Mouse (Mus musculus) hindbrain, embryonic 14.5 days (tissue): ENCODE measurements around the gene Ly86. TPM values are rescaled to one million over a fixed set of nuclear protein-coding genes. Genes with fewer than 3 reads are reported as not detected.

ENCODE experiments used
- ATAC-seq: fragments of 200-750 bp; cut with Nextera tagmentation; 2 replicates; pipeline ENCODE4 v1.8.0; 2017; ENCODE audit warnings: moderate number of reproducible peaks, mild to moderate bottlenecking, moderate TSS enrichment, moderate library complexity; ENCODE audit not compliant: low FRiP score
- DNase-seq: peaks from one replicate; pipeline ENCODE4 v3.0.0-alpha.2; 2015; ENCODE audit warnings: low spot score
- H3K27ac ChIP-seq: fragments of 300-500 bp; sonication (generic); 2 replicates; pipeline ENCODE4 v1.5.1; 2014; ENCODE audit warnings: mild to moderate bottlenecking, moderate library complexity
- H3K27me3 ChIP-seq: fragments of 300-500 bp; sonication (generic); 2 replicates; pipeline ENCODE4 v1.6.1; 2014; ENCODE audit warnings: mild to moderate bottlenecking, low read length, mixed read lengths; ENCODE audit not compliant: control insufficient read depth, insufficient read depth
- H3K36me3 ChIP-seq: fragments of 300-500 bp; sonication (generic); replicated peaks from 2 replicates; pipeline ENCODE4 v1.6.1; 2014; ENCODE audit not compliant: control insufficient read depth, insufficient read depth
- H3K4me1 ChIP-seq: fragments of 300-500 bp; sonication (generic); replicated peaks from 2 replicates; pipeline ENCODE4 v1.6.1; 2014; ENCODE audit warnings: antibody characterized with exemption, low read length, mixed read lengths; ENCODE audit not compliant: control insufficient read depth, insufficient read depth
- H3K4me2 ChIP-seq: fragments of 300-500 bp; sonication (generic); replicated peaks from 2 replicates; pipeline ENCODE4 v1.6.1; 2014; ENCODE audit warnings: mild to moderate bottlenecking, moderate library complexity
- H3K4me3 ChIP-seq: fragments of 300-500 bp; sonication (generic); replicated peaks from 2 replicates; pipeline ENCODE4 v1.5.1; 2014; ENCODE audit warnings: mild to moderate bottlenecking, low read length
- H3K9ac ChIP-seq: fragments of 300-500 bp; sonication (generic); 2 replicates; pipeline ENCODE4 v1.6.1; 2014
- H3K9me3 ChIP-seq: fragments of 300-500 bp; sonication (generic); 2 replicates; pipeline ENCODE4 v1.6.1; 2016; ENCODE audit warnings: low read length; ENCODE audit not compliant: control insufficient read depth
- WGBS: fragments of 180-500 bp; shearing (Covaris S2); extraction: QIAGEN DNeasy Blood & Tissue Kit; methylation state at CpG from one replicate; pipeline ENCODE4 v1.1.7; 2014; 5-methylcytosine and 5-hydroxymethylcytosine counted together
- polyA plus RNA-seq: library from polyadenylated mRNA; unstranded; fragments of >200 nt; fragmentation: Nextera tagmentation; extraction: Ambion mirVana; gene quantifications from 2 replicates; pipeline ENCODE4 v1.2.1, GENCODE M21; 2014

The Ly86 gene
- polyA plus RNA-seq, 1 experiment from 2014 or later: 9.7 TPM

GRCm38 (mm10) chr13:37457007-37457827 lies 112.2 kb downstream of the Ly86 start:
- ATAC-seq (peak; percentile 72), DNase-seq (peak; percentile 74)
- Histone ChIP-seq H3K4me2 (no peak overlapping the region), H3K27ac (peak overlapping the region; percentile 34), H3K36me3 (no peaks in the 10 kb centered on the region), H3K27me3 (no peaks in the 10 kb centered on the region), H3K9me3 (no peaks in the 10 kb centered on the region), H3K4me3 (no peak overlapping the region), H3K9ac (no peak overlapping the region), H3K4me1 (peaks cover 19% of the 10 kb centered on the region; the same call in 1 of the 2 replicates)
- WGBS: 41% methylated on average over 11 of the region's 11 CpGs

- 75% methylated on average over 5 of the region's 5 CpGs for WGBS
- ATAC-seq: no peak
- Histone ChIP-seq H3K9ac (no peak overlapping the region), H3K36me3 (no peaks in the 10 kb centered on the region), H3K27ac (no peak overlapping the region), H3K4me1 (peaks cover 10% of the 10 kb centered on the region; the same call in 1 of the 2 replicates), H3K4me2 (no peak overlapping the region), H3K9me3 (no peaks in the 10 kb centered on the region), H3K27me3 (no peaks in the 10 kb centered on the region), H3K4me3 (no peak overlapping the region)
- DNase-seq: no peak
These were observed 113.5 kb downstream of the Ly86 start for GRCm38 (mm10) chr13:37458557-37458956.

GRCm38 (mm10) chr13:37459022-37459421 lies 114.0 kb downstream of the Ly86 start:
- DNase-seq (no peak), ATAC-seq (no peak)
- Histone ChIP-seq H3K27ac (no peak overlapping the region), H3K9ac (no peak overlapping the region), H3K27me3 (no peaks in the 10 kb centered on the region), H3K36me3 (no peaks in the 10 kb centered on the region), H3K4me3 (no peak overlapping the region), H3K9me3 (no peaks in the 10 kb centered on the region), H3K4me1 (peaks cover 10% of the 10 kb centered on the region; the same call in 1 of the 2 replicates), H3K4me2 (no peak overlapping the region)
- WGBS: 69% methylated on average over 10 of the region's 10 CpGs

- no peaks in the 10 kb centered on the region for H3K9me3 ChIP-seq
- no peak overlapping the region for H3K27ac ChIP-seq
- H3K9ac ChIP-seq: no peak overlapping the region
- H3K4me2 ChIP-seq: no peak overlapping the region
- 71% methylated on average over 28 of the region's 28 CpGs for WGBS
- no peak for DNase-seq
- peaks cover 10% of the 10 kb centered on the region; the same call in 1 of the 2 replicates for H3K4me1 ChIP-seq
- H3K27me3 ChIP-seq: no peaks in the 10 kb centered on the region
- no peaks in the 10 kb centered on the region for H3K36me3 ChIP-seq
- ATAC-seq: no peak
- no peak overlapping the region for H3K4me3 ChIP-seq
These were observed 115.2 kb downstream of the Ly86 start for GRCm38 (mm10) chr13:37459957-37460930.

- H3K4me1 ChIP-seq: peaks cover 2% of the 10 kb centered on the region; the same call in 1 of the 2 replicates
- H3K27ac ChIP-seq: no peak overlapping the region
- H3K9me3 ChIP-seq: no peaks in the 10 kb centered on the region
- WGBS: 95% methylated on average over 12 of the region's 12 CpGs
- no peak overlapping the region for H3K9ac ChIP-seq
- no peaks in the 10 kb centered on the region for H3K36me3 ChIP-seq
- ATAC-seq (no peak), DNase-seq (no peak)
- H3K27me3 ChIP-seq: no peaks in the 10 kb centered on the region
- no peak overlapping the region for H3K4me2 ChIP-seq
- H3K4me3 ChIP-seq: no peak overlapping the region
These were observed 117.2 kb downstream of the Ly86 start for GRCm38 (mm10) chr13:37462049-37462702.

GRCm38 (mm10) chr13:37465710-37466109 lies 120.7 kb downstream of the Ly86 start:
- H3K27me3 ChIP-seq: no peaks in the 10 kb centered on the region
- no peaks in the 10 kb centered on the region for H3K9me3 ChIP-seq
- H3K4me3 ChIP-seq: no peak overlapping the region
- no peak overlapping the region for H3K4me2 ChIP-seq
- peaks cover 4% of the 10 kb centered on the region for H3K4me1 ChIP-seq
- no peak overlapping the region for H3K9ac ChIP-seq
- no peak overlapping the region for H3K27ac ChIP-seq
- H3K36me3 ChIP-seq: no peaks in the 10 kb centered on the region
- ATAC-seq: no peak
- WGBS: 84% methylated on average over 6 of the region's 6 CpGs
- DNase-seq: no peak

GRCm38 (mm10) chr13:37467795-37468194 lies 122.8 kb downstream of the Ly86 start:
- H3K9me3 ChIP-seq: no peaks in the 10 kb centered on the region
- 0 out of 2 replicates have a peak, but pooled peaks have one; percentile 31 for ATAC-seq
- peaks cover 4% of the 10 kb centered on the region for H3K4me1 ChIP-seq
- no peak for DNase-seq
- H3K27ac ChIP-seq: no peak overlapping the region
- H3K27me3 ChIP-seq: no peaks in the 10 kb centered on the region
- no peaks in the 10 kb centered on the region for H3K36me3 ChIP-seq
- no peak overlapping the region for H3K9ac ChIP-seq
- H3K4me3 ChIP-seq: no peak overlapping the region
- WGBS: 14% methylated on average over 8 of the region's 8 CpGs
- 0 out of 2 replicates have a peak overlapping the region, but pooled peaks have one; percentile 3 for H3K4me2 ChIP-seq
